Mouse (Mus musculus): ENCODE results near the gene Gm3411.
A peak's percentile ranks its signal among the peaks of the same experiment; 100 is the strongest.
"Not testable (repeated sequence)": the region's sequence is repeated elsewhere in the genome, so short reads cannot be mapped to it uniquely, and the experiment has no call there.

Gm3411 gene

DNA sequence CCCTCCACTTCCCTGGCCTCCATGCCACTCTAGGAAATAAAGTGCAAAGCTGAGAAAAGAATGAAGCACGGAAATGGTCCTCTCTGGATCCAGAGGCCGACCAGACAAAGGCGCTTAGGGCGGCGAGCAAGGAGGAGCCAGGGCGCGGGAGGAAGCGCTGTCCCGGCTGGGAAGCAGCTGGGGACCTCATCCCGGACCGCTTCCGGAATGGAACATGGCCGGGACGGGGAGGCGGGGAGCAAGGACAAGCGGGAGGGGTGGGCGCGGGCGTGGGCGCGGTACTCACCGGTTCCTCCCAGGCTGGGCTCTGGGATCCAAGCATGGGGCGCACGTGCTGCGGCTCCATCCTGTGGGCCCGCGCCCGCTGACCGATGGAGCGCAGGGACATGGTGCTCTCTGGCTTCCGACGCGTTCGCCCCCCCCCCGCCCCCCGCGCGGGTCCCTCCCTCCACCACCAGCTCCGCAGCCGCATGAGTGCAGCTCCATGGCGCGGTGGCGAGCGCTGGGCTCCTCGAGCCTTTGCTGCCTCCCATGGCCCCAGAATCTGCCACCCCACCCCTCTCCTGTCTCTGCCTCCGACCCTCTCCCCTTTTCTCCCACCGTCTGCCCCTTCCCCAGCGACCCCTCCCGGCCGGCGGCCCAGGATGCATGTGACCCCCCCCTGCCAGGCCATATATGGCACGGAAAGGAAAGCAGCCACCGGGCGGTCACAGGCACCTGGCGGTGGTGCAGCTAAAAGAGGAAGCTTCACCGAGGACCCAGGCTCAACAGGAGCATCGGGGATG is at the start of gene Gm3411:
TSS of gene Gm3411 (minus strand) at position 320 of the 785 bp plus-strand sequence.
- DNase-seq (ENCODE audit: low spot score), result peak; percentile 39

DNA sequence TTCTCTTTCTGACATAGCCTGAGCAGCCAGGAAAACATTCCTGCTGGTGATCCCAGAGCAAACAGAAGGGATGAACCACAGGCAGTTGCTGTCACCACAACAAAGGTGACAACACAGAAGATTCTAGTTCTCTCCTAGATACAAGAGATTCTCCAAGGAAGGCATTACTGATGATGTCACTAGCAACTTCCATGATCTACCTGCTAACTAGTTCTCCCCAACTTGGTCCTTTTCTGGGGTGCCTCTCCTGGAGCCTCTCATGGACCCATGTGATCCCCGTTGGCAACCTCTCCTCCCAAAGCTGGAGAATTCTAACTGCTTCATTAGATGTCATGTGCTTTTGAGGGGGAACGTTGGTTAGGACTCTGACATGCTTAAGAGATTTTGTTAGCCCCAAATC is 17.7 kb upstream of the Gm3411 start, which contains the start of gene Gm21103:
TSS of gene Gm21103 (minus strand) at position 101 of the 400 bp plus-strand sequence.
- not testable (repeated sequence) for DNase-seq (ENCODE audit: low spot score)

GRCm38 (mm10) chr14:6219192-6219591 is 67.9 kb downstream of the Gm3411 start, which contains the start of gene Gm21560:
TSS of gene Gm21560 (minus strand) at chr14:6219292.
- DNase-seq (ENCODE audit: low spot score), result not testable (repeated sequence)

Data from yolk sac, embryonic 10.5 days (tissue).